Mouse (Mus musculus): Measurements from ENCODE around the gene Tmem72. TPM values are rescaled to one million over a fixed set of nuclear protein-coding genes. Genes with fewer than 3 reads are reported as not detected.

Tmem72 gene
- polyA plus RNA-seq, 1 experiment from 2014 or later: 0.11 TPM

DNA sequence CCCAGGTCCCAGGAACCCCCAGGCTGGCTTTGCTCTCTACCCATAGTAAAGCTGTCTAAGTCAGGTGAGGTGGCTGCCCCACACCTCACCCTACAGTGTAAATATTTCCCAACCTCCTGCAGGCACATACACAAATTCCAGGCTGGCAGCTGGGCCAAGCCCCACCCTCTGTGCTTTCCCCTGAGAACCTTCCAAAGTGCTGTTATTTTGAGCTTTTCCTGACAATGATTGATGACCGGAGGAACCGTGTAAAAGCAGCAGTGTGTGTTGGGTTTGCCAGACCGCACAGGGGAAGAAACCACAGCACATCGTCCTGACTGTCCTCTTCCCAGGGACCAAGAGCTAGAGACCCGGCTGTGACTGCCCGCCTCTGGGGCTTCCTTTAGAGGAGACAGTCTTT is 66.3 kb downstream of the Tmem72 start, which contains the start of gene Depp1:
Gene Depp1, plus strand, starts transcription at position 204 of the 400 bp plus-strand sequence.
- no peak within 1 kb of the TSS for H3K4me3 ChIP-seq (ENCODE audit: low read depth, low read length)
- H3K27me3 ChIP-seq (ENCODE audit: control insufficient read depth, insufficient read depth, low read length): no peaks in the 10 kb centered on the region
- ATAC-seq (replicated peaks; ENCODE audit: low FRiP score) (no peak), DNase-seq (ENCODE audit: low spot score) (no peak)
- no peaks in the 10 kb centered on the region for H3K9me3 ChIP-seq (ENCODE audit: control insufficient read depth, low read length)
- H3K27ac ChIP-seq (ENCODE audit: low read depth, low read length): no peak within 1 kb of the TSS
- H3K36me3 ChIP-seq (ENCODE audit: control insufficient read depth, insufficient read depth, low read length): no peaks in the 10 kb centered on the region
- H3K4me1 ChIP-seq (replicated peaks; ENCODE audit: control insufficient read depth, insufficient read depth, low read length): no peaks in the 10 kb centered on the region
- WGBS: 86% methylated on average over 6 of the region's 6 CpGs
- no peak within 1 kb of the TSS for H3K4me2 ChIP-seq (ENCODE audit: low read depth, low read length, severe bottlenecking)
- no peak within 1 kb of the TSS for H3K9ac ChIP-seq (ENCODE audit: low read length)

DNA sequence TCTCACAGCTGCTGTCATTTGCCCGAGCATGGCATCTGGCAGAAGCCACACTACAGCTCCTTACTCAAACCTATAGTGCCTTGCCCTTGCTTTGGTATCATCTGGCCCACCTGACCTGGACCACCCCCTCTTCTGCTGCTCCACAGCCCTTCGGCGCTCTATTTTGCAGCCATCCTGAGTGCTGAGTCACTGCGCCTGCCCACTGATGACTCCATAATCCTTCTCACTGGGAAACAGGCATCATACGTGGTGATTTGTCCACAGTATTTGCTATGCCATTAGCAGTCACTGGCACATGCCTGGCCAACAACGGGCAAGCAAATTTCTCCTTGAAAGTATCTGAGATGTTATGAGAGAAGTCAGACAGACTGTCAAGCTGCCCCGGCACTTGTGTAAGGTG is 66.9 kb downstream of the Tmem72 start:
- Histone ChIP-seq H3K4me3 (ENCODE audit: low read depth, low read length) (no peak overlapping the region), H3K9me3 (ENCODE audit: control insufficient read depth, low read length) (no peaks in the 10 kb centered on the region), H3K4me1 (replicated peaks; ENCODE audit: control insufficient read depth, insufficient read depth, low read length) (no peaks in the 10 kb centered on the region), H3K9ac (ENCODE audit: low read length) (no peak overlapping the region), H3K4me2 (ENCODE audit: low read depth, low read length, severe bottlenecking) (no peak overlapping the region), H3K36me3 (ENCODE audit: control insufficient read depth, insufficient read depth, low read length) (no peaks in the 10 kb centered on the region), H3K27ac (ENCODE audit: low read depth, low read length) (no peak overlapping the region), H3K27me3 (ENCODE audit: control insufficient read depth, insufficient read depth, low read length) (no peaks in the 10 kb centered on the region)
- no peak for DNase-seq (ENCODE audit: low spot score)
- WGBS: 92% methylated on average over 7 of the region's 7 CpGs
- no peak for ATAC-seq (replicated peaks; ENCODE audit: low FRiP score)

DNA sequence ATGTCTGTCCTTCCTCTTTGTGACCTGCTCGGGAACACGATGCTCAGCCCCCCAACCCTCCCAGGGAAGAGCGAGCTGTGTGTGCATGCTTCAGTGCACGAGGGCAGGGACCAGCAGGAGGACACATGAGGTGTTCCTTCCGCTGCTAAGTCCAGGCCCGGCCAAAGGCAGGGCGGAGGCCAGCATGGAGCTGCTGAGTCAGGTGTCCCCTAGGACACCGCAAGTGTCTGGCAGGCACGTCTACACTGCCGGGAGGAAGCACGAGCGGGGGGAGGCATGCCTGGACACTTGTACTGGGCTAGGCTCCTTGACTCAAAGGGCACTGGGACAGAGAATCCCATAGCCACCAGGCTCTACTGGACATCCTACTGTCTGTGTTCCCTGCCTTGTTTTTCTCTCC is 69.0 kb downstream of the Tmem72 start:
- WGBS: 82% methylated on average over 12 of the region's 12 CpGs
- H3K4me3 ChIP-seq (ENCODE audit: low read depth, low read length): no peak overlapping the region
- H3K27ac ChIP-seq (ENCODE audit: low read depth, low read length): no peak overlapping the region
- no peaks in the 10 kb centered on the region for H3K27me3 ChIP-seq (ENCODE audit: control insufficient read depth, insufficient read depth, low read length)
- no peak overlapping the region for H3K9ac ChIP-seq (ENCODE audit: low read length)
- H3K9me3 ChIP-seq (ENCODE audit: control insufficient read depth, low read length): no peaks in the 10 kb centered on the region
- ATAC-seq (replicated peaks; ENCODE audit: low FRiP score) (no peak), DNase-seq (ENCODE audit: low spot score) (no peak)
- no peaks in the 10 kb centered on the region for H3K36me3 ChIP-seq (ENCODE audit: control insufficient read depth, insufficient read depth, low read length)
- no peaks in the 10 kb centered on the region for H3K4me1 ChIP-seq (replicated peaks; ENCODE audit: control insufficient read depth, insufficient read depth, low read length)
- no peak overlapping the region for H3K4me2 ChIP-seq (ENCODE audit: low read depth, low read length, severe bottlenecking)

DNA sequence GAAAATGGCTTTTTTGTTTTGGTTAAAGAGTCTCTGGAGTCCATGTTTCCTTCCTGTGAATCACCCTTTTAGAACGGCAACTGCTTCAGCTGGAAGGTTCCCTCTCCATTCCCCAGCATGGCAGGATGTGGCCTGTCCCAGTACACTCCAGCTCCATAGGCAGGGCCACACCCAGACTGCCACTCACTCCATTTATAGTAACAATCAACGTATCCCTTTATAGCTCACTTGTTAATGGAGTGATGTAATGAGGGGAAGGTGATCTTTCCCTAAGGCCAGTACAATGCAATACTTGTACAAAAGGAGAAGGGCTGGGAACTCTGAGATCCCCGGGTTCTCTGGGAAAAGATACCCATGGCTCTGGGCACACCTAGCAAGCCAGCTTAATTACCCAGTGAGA is 72.4 kb downstream of the Tmem72 start:
- Histone ChIP-seq H3K27ac (ENCODE audit: low read depth, low read length) (no peak overlapping the region), H3K4me2 (ENCODE audit: low read depth, low read length, severe bottlenecking) (no peak overlapping the region), H3K36me3 (ENCODE audit: control insufficient read depth, insufficient read depth, low read length) (no peaks in the 10 kb centered on the region), H3K4me3 (ENCODE audit: low read depth, low read length) (no peak overlapping the region), H3K9ac (ENCODE audit: low read length) (no peak overlapping the region), H3K9me3 (ENCODE audit: control insufficient read depth, low read length) (no peaks in the 10 kb centered on the region), H3K27me3 (ENCODE audit: control insufficient read depth, insufficient read depth, low read length) (no peaks in the 10 kb centered on the region), H3K4me1 (replicated peaks; ENCODE audit: control insufficient read depth, insufficient read depth, low read length) (no peaks in the 10 kb centered on the region)
- ATAC-seq (replicated peaks; ENCODE audit: low FRiP score) (no peak), DNase-seq (ENCODE audit: low spot score) (no peak)
- WGBS: 70% methylated on average over 3 of the region's 3 CpGs

DNA sequence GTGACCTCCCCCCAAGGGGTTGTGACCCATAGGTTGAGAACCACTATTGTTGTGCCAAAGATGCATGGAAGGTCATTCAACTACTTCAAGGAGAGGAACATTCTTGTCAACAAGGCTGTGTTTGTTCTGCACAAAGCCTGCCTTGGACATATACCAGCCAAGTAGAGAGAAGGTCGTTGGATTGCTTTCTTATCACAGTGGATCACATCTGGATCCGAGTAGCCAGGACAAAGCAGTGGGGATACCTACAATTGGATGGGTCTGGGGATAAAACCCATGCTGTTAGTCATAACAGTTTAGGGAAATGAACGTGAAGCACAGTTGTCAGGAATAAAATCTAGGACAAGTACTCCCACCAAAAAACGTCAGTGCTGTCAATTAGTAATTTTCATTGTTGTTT is 72.8 kb downstream of the Tmem72 start:
- Histone ChIP-seq H3K4me3 (ENCODE audit: low read depth, low read length) (no peak overlapping the region), H3K27me3 (ENCODE audit: control insufficient read depth, insufficient read depth, low read length) (no peaks in the 10 kb centered on the region), H3K36me3 (ENCODE audit: control insufficient read depth, insufficient read depth, low read length) (no peaks in the 10 kb centered on the region), H3K4me1 (replicated peaks; ENCODE audit: control insufficient read depth, insufficient read depth, low read length) (no peaks in the 10 kb centered on the region), H3K27ac (ENCODE audit: low read depth, low read length) (no peak overlapping the region), H3K9me3 (ENCODE audit: control insufficient read depth, low read length) (no peaks in the 10 kb centered on the region), H3K9ac (ENCODE audit: low read length) (no peak overlapping the region), H3K4me2 (ENCODE audit: low read depth, low read length, severe bottlenecking) (no peak overlapping the region)
- 74% methylated on average over 4 of the region's 4 CpGs for WGBS
- no peak for DNase-seq (ENCODE audit: low spot score)
- no peak for ATAC-seq (replicated peaks; ENCODE audit: low FRiP score)

DNA sequence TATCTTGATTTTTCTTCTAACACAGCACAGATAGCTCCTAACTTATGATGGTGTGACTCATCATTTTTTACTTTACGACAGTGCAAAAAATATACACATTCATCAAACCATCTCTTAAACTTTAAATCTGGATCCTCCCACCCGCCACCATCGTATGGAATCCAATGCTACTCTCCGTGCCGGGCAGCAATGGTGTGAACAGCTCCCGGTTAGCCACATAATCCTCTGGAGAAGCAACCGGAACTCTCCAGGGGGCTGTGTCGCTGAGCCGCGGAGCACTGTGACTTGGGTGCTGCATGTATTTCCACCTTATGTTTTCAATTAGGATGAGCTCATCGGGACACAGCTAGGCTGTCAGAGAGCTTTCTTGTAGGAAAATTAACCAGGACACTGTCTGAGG is 73.8 kb downstream of the Tmem72 start:
- no peak overlapping the region for H3K27ac ChIP-seq (ENCODE audit: low read depth, low read length)
- no peak overlapping the region for H3K4me3 ChIP-seq (ENCODE audit: low read depth, low read length)
- WGBS: 92% methylated on average over 11 of the region's 11 CpGs
- ATAC-seq (replicated peaks; ENCODE audit: low FRiP score) (no peak), DNase-seq (ENCODE audit: low spot score) (no peak)
- H3K4me2 ChIP-seq (ENCODE audit: low read depth, low read length, severe bottlenecking): no peak overlapping the region
- no peak overlapping the region for H3K9ac ChIP-seq (ENCODE audit: low read length)
- no peaks in the 10 kb centered on the region for H3K36me3 ChIP-seq (ENCODE audit: control insufficient read depth, insufficient read depth, low read length)
- no peaks in the 10 kb centered on the region for H3K4me1 ChIP-seq (replicated peaks; ENCODE audit: control insufficient read depth, insufficient read depth, low read length)
- H3K27me3 ChIP-seq (ENCODE audit: control insufficient read depth, insufficient read depth, low read length): no peaks in the 10 kb centered on the region
- no peaks in the 10 kb centered on the region for H3K9me3 ChIP-seq (ENCODE audit: control insufficient read depth, low read length)

DNA sequence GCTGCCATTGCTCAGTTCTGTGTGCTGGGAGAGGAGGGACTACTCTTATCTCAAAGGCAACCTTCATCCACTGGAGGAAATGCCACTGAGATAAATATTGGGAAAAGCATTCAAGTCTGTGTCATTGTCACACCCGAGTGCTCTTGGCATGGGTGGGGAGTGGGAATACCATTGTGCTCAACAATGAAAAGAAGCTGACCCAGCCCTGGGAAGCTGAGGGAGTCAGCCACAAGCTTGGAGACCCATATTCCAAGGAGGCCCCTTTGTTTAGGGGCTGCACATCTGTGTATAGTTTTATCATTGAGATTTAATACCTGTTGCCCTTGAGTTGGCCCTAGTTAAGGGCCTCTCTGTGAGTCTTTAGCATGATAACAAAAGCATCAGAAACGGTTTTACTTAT is 77.0 kb downstream of the Tmem72 start:
- no peak for DNase-seq (ENCODE audit: low spot score)
- H3K36me3 ChIP-seq (ENCODE audit: control insufficient read depth, insufficient read depth, low read length): no peaks in the 10 kb centered on the region

DNA sequence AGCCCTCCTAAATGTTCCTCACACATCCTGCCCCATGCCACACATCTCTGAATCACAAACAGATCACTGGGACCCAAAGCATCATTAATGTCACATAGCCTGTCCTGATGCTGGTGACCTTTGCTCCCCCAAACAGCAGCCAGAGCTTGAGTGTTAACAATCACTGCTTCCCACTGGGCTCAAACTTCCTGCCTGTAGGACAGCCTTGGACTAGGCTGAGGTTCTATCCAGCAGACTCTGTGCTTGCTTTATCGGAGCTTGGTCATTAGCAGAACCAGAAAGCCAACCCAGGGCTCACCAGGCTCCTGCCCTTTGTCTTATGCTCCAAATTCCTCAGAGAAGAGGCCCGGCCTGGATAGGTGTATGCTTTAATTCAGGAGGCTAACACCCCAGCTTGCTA is 77.8 kb downstream of the Tmem72 start:
- H3K4me2 ChIP-seq (ENCODE audit: low read depth, low read length, severe bottlenecking): no peak overlapping the region
- no peaks in the 10 kb centered on the region for H3K27me3 ChIP-seq (ENCODE audit: control insufficient read depth, insufficient read depth, low read length)
- no peaks in the 10 kb centered on the region for H3K4me1 ChIP-seq (replicated peaks; ENCODE audit: control insufficient read depth, insufficient read depth, low read length)
- DNase-seq (ENCODE audit: low spot score): peak; percentile 34
- H3K36me3 ChIP-seq (ENCODE audit: control insufficient read depth, insufficient read depth, low read length): no peaks in the 10 kb centered on the region
- no peak overlapping the region for H3K27ac ChIP-seq (ENCODE audit: low read depth, low read length)
- 79% methylated on average over 2 of the region's 2 CpGs for WGBS
- no peak for ATAC-seq (replicated peaks; ENCODE audit: low FRiP score)
- no peak overlapping the region for H3K4me3 ChIP-seq (ENCODE audit: low read depth, low read length)
- H3K9ac ChIP-seq (ENCODE audit: low read length): no peak overlapping the region
- H3K9me3 ChIP-seq (ENCODE audit: control insufficient read depth, low read length): no peaks in the 10 kb centered on the region

More for the DNA sequence above, 77.0 kb downstream of the Tmem72 start:
- no peak overlapping the region for H3K9ac ChIP-seq (ENCODE audit: low read length)
- no peak overlapping the region for H3K4me3 ChIP-seq (ENCODE audit: low read depth, low read length)
- 75% methylated on average over 2 of the region's 2 CpGs for WGBS
- no peak overlapping the region for H3K4me2 ChIP-seq (ENCODE audit: low read depth, low read length, severe bottlenecking)
- H3K27ac ChIP-seq (ENCODE audit: low read depth, low read length): no peak overlapping the region
- no peak for ATAC-seq (replicated peaks; ENCODE audit: low FRiP score)
- H3K9me3 ChIP-seq (ENCODE audit: control insufficient read depth, low read length): no peaks in the 10 kb centered on the region
- no peaks in the 10 kb centered on the region for H3K4me1 ChIP-seq (replicated peaks; ENCODE audit: control insufficient read depth, insufficient read depth, low read length)
- H3K27me3 ChIP-seq (ENCODE audit: control insufficient read depth, insufficient read depth, low read length): no peaks in the 10 kb centered on the region

DNA sequence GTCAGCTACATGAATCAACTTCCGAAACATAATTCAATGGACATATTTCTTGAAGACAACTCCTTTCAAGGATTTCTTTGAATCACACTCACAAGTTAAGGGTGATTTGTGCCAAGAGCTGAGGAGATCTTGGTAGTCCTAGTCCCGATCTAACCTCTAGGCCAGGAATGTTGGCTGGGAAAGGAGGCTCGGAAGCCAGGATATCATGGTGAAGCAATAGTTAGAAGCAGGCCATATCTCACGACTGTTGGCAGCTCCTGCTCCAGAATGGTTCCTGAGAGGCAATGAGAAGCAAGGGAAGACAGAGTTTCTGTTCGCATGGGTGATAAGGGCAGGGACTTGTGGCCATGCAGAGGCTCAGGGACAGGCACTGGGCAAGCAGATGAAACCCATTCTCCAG is 79.2 kb downstream of the Tmem72 start:
- no peaks in the 10 kb centered on the region for H3K9me3 ChIP-seq (ENCODE audit: control insufficient read depth, low read length)
- WGBS: 87% methylated on average over 5 of the region's 5 CpGs
- no peak overlapping the region for H3K9ac ChIP-seq (ENCODE audit: low read length)
- H3K4me2 ChIP-seq (ENCODE audit: low read depth, low read length, severe bottlenecking): no peak overlapping the region
- ATAC-seq (replicated peaks; ENCODE audit: low FRiP score) (no peak), DNase-seq (ENCODE audit: low spot score) (peak; percentile 30)
- no peaks in the 10 kb centered on the region for H3K36me3 ChIP-seq (ENCODE audit: control insufficient read depth, insufficient read depth, low read length)
- H3K4me3 ChIP-seq (ENCODE audit: low read depth, low read length): no peak overlapping the region
- no peaks in the 10 kb centered on the region for H3K27me3 ChIP-seq (ENCODE audit: control insufficient read depth, insufficient read depth, low read length)
- H3K27ac ChIP-seq (ENCODE audit: low read depth, low read length): no peak overlapping the region
- H3K4me1 ChIP-seq (replicated peaks; ENCODE audit: control insufficient read depth, insufficient read depth, low read length): no peaks in the 10 kb centered on the region
